Mouse (Mus musculus): ENCODE results near the gene Trappc11. TPM values are rescaled to one million over a fixed set of nuclear protein-coding genes. Genes with fewer than 3 reads are reported as not detected.

Trappc11 gene
- polyA plus RNA-seq, 1 experiment: 16.7 TPM

DNA sequence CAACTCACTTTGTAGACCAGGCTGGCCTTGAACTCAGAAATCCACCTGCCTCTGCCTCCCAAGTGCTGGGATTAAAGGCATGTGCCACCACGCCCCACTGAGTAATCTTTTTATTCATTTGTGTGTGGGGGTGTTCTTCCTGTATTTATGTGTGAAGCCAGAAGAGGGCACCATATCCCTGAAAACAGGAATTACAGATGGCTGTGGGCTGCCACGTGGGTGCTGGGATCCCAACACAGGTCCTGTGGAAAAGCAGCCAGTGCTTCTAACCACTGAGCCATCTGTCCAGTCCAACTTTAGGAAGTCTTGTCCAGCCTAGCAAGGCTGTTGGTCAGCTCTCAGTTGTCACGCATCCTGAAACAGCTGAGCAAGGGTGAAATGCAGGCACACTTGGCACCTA is 46.0 kb downstream of the Trappc11 start:
- no peak overlapping the region for H3K4me2 ChIP-seq (ENCODE audit: low read depth)
- H3ac ChIP-seq (ENCODE audit: control insufficient read depth, insufficient read length): no peak overlapping the region
- no peaks in the 10 kb centered on the region for H3K27me3 ChIP-seq (ENCODE audit: control insufficient read depth, insufficient read depth, insufficient read length)
- no peak overlapping the region for H3K4me3 ChIP-seq
- no peaks in the 10 kb centered on the region for H3K79me2 ChIP-seq (ENCODE audit: control insufficient read depth, insufficient read depth)
- peaks cover 14% of the 10 kb centered on the region for H3K36me3 ChIP-seq (ENCODE audit: control insufficient read depth, insufficient read depth)
- TF ChIP-seq REST (IDR thresholded peaks at IDR 0.05; ENCODE audit: insufficient read depth, insufficient read length) (no peak), MAX (IDR thresholded peaks at IDR 0.05; ENCODE audit: low read depth) (no peak), MYOD1 (IDR thresholded peaks at IDR 0.05; ENCODE audit: control insufficient read depth in 1 of 3, insufficient read length in 2 of 3, low read depth in 2 of 3) (no peak), MYOG (IDR thresholded peaks at IDR 0.05; ENCODE audit: control insufficient read depth in 1 of 3, insufficient read depth in 1 of 3, insufficient read length in 2 of 3, low read depth in 2 of 3) (no peak), TCF12 (IDR thresholded peaks at IDR 0.05; ENCODE audit: insufficient read depth, poor library complexity, severe bottlenecking) (no peak), USF1 (IDR thresholded peaks at IDR 0.05; ENCODE audit: low read depth) (no peak), SRF (IDR thresholded peaks at IDR 0.05; ENCODE audit: control insufficient read depth, insufficient read length, low read depth) (no peak), TCF3 (IDR thresholded peaks at IDR 0.05; ENCODE audit: insufficient read length, low read depth) (no peak), POLR2A (IDR thresholded peaks at IDR 0.05; ENCODE audit: insufficient read length, low read depth) (no peak), E2F4 (IDR thresholded peaks at IDR 0.05; ENCODE audit: insufficient read depth) (no peak), POLR2AphosphoS2 (IDR thresholded peaks at IDR 0.05; ENCODE audit: insufficient read length, low read depth) (no peak), CEBPB (IDR thresholded peaks at IDR 0.05; ENCODE audit: insufficient read depth, poor library complexity, severe bottlenecking) (no peak)

DNA sequence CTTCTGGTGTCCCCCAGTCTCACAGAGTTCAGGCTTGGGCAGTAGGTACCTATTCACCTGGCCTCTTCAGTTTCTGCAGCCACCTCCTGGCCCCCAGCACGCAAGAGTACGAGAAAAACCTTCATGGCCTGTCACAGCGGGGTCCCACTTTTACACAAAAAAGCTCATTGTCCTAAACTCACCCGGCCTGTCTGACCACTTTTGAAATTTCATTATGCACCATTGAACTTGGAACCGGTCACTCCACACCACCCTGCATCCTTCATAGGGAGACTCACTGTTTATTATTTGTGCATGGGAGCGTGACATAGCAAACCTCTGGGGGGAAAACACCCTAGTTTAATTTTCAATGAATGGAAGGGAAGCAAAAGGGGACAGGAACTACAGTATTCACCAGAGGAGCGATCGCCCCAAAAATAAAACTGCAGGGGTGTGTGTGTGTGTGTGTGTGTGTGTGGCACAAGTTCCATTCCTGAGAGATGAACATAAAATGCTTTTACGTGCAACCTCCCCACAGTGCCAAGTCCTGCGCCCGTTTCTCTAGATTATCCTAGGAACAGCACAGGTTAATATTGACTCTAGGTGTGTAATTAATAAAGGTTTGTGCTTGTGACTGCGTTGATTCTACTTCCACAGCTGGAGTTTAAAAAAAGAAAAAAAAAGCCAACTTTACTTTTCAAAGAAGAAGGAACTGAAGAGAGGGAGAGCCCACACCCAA is 50.8 kb downstream of the Trappc11 start:
- Histone ChIP-seq H3K4me2 (ENCODE audit: low read depth) (no peak overlapping the region), H3K27me3 (ENCODE audit: control insufficient read depth, insufficient read depth, insufficient read length) (no peaks in the 10 kb centered on the region), H3K36me3 (ENCODE audit: control insufficient read depth, insufficient read depth) (peaks cover 3% of the 10 kb centered on the region), H3K79me2 (ENCODE audit: control insufficient read depth, insufficient read depth) (no peaks in the 10 kb centered on the region), H3ac (ENCODE audit: control insufficient read depth, insufficient read length) (no peak overlapping the region), H3K4me3 (no peak overlapping the region)
- no peak for TF ChIP-seq REST (IDR thresholded peaks at IDR 0.05; ENCODE audit: insufficient read depth, insufficient read length)
- TF ChIP-seq E2F4 (IDR thresholded peaks at IDR 0.05; ENCODE audit: insufficient read depth): no peak
- no peak for TF ChIP-seq SRF (IDR thresholded peaks at IDR 0.05; ENCODE audit: control insufficient read depth, insufficient read length, low read depth)
- TF ChIP-seq TCF3 (IDR thresholded peaks at IDR 0.05; ENCODE audit: insufficient read length, low read depth): no peak
- no peak for TF ChIP-seq POLR2AphosphoS2 (IDR thresholded peaks at IDR 0.05; ENCODE audit: insufficient read length, low read depth)
- no peak for TF ChIP-seq MAX (IDR thresholded peaks at IDR 0.05; ENCODE audit: low read depth)
- no peak for TF ChIP-seq TCF12 (IDR thresholded peaks at IDR 0.05; ENCODE audit: insufficient read depth, poor library complexity, severe bottlenecking)
- TF ChIP-seq MYOG (IDR thresholded peaks at IDR 0.05; ENCODE audit: control insufficient read depth in 1 of 3, insufficient read depth in 1 of 3, insufficient read length in 2 of 3, low read depth in 2 of 3): no peak
- no peak for TF ChIP-seq USF1 (IDR thresholded peaks at IDR 0.05; ENCODE audit: low read depth)
- TF ChIP-seq CEBPB (IDR thresholded peaks at IDR 0.05; ENCODE audit: insufficient read depth, poor library complexity, severe bottlenecking): no peak
- no peak for TF ChIP-seq MYOD1 (IDR thresholded peaks at IDR 0.05; ENCODE audit: control insufficient read depth in 1 of 3, insufficient read length in 2 of 3, low read depth in 2 of 3)
- TF ChIP-seq POLR2A (IDR thresholded peaks at IDR 0.05; ENCODE audit: insufficient read length, low read depth): no peak

DNA sequence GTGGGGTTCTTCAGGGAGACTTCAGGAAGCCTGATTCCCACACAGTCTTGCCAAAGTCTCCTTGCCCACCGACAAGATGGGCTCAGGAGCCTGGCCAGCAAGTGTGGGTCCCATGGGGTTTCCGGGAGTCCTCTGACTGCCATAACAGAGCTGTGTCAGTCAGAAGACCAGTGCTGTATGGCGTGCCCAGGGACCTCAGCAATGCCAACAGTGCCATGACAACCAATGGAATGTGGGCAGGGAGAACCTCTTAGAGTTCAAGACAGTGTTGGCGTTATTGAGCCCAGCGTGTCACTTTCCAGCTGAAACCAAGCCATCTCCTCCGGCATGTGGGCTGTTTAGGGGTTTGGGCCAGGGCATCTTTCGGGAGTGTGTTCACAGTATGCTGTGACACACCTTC is 53.2 kb downstream of the Trappc11 start:
- H3K36me3 ChIP-seq (ENCODE audit: control insufficient read depth, insufficient read depth): no peaks in the 10 kb centered on the region
- no peak overlapping the region for H3K4me2 ChIP-seq (ENCODE audit: low read depth)
- TF ChIP-seq TCF12 (IDR thresholded peaks at IDR 0.05; ENCODE audit: insufficient read depth, poor library complexity, severe bottlenecking): no peak

DNA sequence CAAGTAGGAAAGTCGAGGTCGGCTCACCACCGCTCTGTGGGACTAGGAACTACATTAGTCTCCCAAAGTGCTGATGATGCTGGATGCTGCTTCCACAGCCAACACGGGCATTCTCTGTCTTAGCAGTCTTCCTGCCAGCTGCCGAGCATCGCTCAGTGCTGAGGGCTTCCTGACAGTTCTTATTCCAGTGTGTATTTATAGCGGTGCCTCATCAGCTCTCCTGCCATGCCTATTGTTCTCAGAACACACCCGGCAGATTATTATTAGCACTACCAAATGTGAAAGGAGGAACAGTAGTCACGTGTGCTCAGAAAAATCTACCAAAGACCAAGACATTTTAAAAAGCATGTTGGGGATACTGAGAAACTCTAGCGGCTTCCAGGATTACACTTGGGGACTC is 71.6 kb downstream of the Trappc11 start:
- H3K79me2 ChIP-seq (ENCODE audit: control insufficient read depth, insufficient read depth): no peaks in the 10 kb centered on the region
- TF ChIP-seq REST (IDR thresholded peaks at IDR 0.05; ENCODE audit: insufficient read depth, insufficient read length) (no peak), POLR2AphosphoS2 (IDR thresholded peaks at IDR 0.05; ENCODE audit: insufficient read length, low read depth) (no peak), CEBPB (IDR thresholded peaks at IDR 0.05; ENCODE audit: insufficient read depth, poor library complexity, severe bottlenecking) (no peak), TCF3 (IDR thresholded peaks at IDR 0.05; ENCODE audit: insufficient read length, low read depth) (no peak), MYOG (IDR thresholded peaks at IDR 0.05; ENCODE audit: control insufficient read depth in 1 of 3, insufficient read depth in 1 of 3, insufficient read length in 2 of 3, low read depth in 2 of 3) (peak in 1 of 3 experiments; percentile 48), POLR2A (IDR thresholded peaks at IDR 0.05; ENCODE audit: insufficient read length, low read depth) (no peak), MYOD1 (IDR thresholded peaks at IDR 0.05; ENCODE audit: control insufficient read depth in 1 of 3, insufficient read length in 2 of 3, low read depth in 2 of 3) (peak in 1 of 3 experiments; percentile 55), TCF12 (IDR thresholded peaks at IDR 0.05; ENCODE audit: insufficient read depth, poor library complexity, severe bottlenecking) (no peak), USF1 (IDR thresholded peaks at IDR 0.05; ENCODE audit: low read depth) (peak; percentile 74)
- H3ac ChIP-seq (ENCODE audit: control insufficient read depth, insufficient read length): no peak overlapping the region
- H3K4me2 ChIP-seq (ENCODE audit: low read depth): peak overlapping the region; percentile 12
- no peaks in the 10 kb centered on the region for H3K27me3 ChIP-seq (ENCODE audit: control insufficient read depth, insufficient read depth, insufficient read length)
- no peak overlapping the region for H3K4me3 ChIP-seq
- H3K36me3 ChIP-seq (ENCODE audit: control insufficient read depth, insufficient read depth): no peaks in the 10 kb centered on the region

More for the DNA sequence above, 53.2 kb downstream of the Trappc11 start:
- Histone ChIP-seq H3K79me2 (ENCODE audit: control insufficient read depth, insufficient read depth) (no peaks in the 10 kb centered on the region), H3ac (ENCODE audit: control insufficient read depth, insufficient read length) (no peak overlapping the region), H3K27me3 (ENCODE audit: control insufficient read depth, insufficient read depth, insufficient read length) (no peaks in the 10 kb centered on the region), H3K4me3 (no peak overlapping the region)

DNA sequence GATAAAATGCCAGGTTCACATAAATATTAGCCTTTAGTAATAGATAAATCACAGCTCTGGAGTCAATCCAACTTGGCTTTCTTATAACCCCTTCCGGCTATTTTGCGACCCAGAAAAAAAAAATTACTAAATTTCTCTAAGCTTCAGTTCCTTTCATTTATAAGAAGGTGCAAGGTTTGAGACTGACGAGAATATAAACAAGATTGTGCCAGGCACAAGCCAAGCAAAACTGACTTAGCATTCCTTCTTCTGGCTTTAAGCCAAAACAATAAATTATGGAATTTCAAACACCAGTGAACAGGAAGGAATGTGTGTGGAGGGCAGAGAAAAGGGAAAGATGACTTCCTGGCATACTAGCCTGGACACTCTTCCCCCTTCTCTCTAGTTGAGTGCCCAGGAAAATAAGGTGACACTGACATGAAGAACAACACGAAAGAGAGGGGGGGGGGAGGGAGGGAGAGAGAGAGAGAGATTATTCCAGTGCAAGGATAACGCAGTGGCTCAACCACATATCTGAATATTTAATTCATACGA is 74.0 kb downstream of the Trappc11 start:
- TF ChIP-seq E2F4 (IDR thresholded peaks at IDR 0.05; ENCODE audit: insufficient read depth): no peak
- TF ChIP-seq SRF (IDR thresholded peaks at IDR 0.05; ENCODE audit: control insufficient read depth, insufficient read length, low read depth): no peak
- TF ChIP-seq MYOG (IDR thresholded peaks at IDR 0.05; ENCODE audit: control insufficient read depth in 1 of 3, insufficient read depth in 1 of 3, insufficient read length in 2 of 3, low read depth in 2 of 3): no peak
- TF ChIP-seq MYOD1 (IDR thresholded peaks at IDR 0.05; ENCODE audit: control insufficient read depth in 1 of 3, insufficient read length in 2 of 3, low read depth in 2 of 3): no peak
- TF ChIP-seq REST (IDR thresholded peaks at IDR 0.05; ENCODE audit: insufficient read depth, insufficient read length): no peak
- no peak for TF ChIP-seq USF1 (IDR thresholded peaks at IDR 0.05; ENCODE audit: low read depth)
- no peak for TF ChIP-seq CEBPB (IDR thresholded peaks at IDR 0.05; ENCODE audit: insufficient read depth, poor library complexity, severe bottlenecking)
- no peak for TF ChIP-seq POLR2AphosphoS2 (IDR thresholded peaks at IDR 0.05; ENCODE audit: insufficient read length, low read depth)
- no peak for TF ChIP-seq TCF12 (IDR thresholded peaks at IDR 0.05; ENCODE audit: insufficient read depth, poor library complexity, severe bottlenecking)
- no peak for TF ChIP-seq POLR2A (IDR thresholded peaks at IDR 0.05; ENCODE audit: insufficient read length, low read depth)
- TF ChIP-seq MAX (IDR thresholded peaks at IDR 0.05; ENCODE audit: low read depth): no peak
- TF ChIP-seq TCF3 (IDR thresholded peaks at IDR 0.05; ENCODE audit: insufficient read length, low read depth): no peak
- H3K36me3 ChIP-seq (ENCODE audit: control insufficient read depth, insufficient read depth): no peaks in the 10 kb centered on the region
- no peak overlapping the region for H3ac ChIP-seq (ENCODE audit: control insufficient read depth, insufficient read length)
- no peaks in the 10 kb centered on the region for H3K79me2 ChIP-seq (ENCODE audit: control insufficient read depth, insufficient read depth)
- H3K4me3 ChIP-seq: no peak overlapping the region
- no peaks in the 10 kb centered on the region for H3K27me3 ChIP-seq (ENCODE audit: control insufficient read depth, insufficient read depth, insufficient read length)
- no peak overlapping the region for H3K4me2 ChIP-seq (ENCODE audit: low read depth)
